Mouse (Mus musculus): Measurements from ENCODE around the gene Gne. TPM values are rescaled to one million over a fixed set of nuclear protein-coding genes. Genes with fewer than 3 reads are reported as not detected.
A peak's percentile ranks its signal among the peaks of the same experiment; 100 is the strongest.

The Gne gene
- polyA plus RNA-seq, 1 experiment from 2014 or later: 47.5 TPM

- Histone ChIP-seq H3K4me1 (ENCODE audit: insufficient read depth) (peaks cover 5% of the 10 kb centered on the region), H3K27ac (ENCODE audit: low read depth) (no peak overlapping the region), H3K9me3 (ENCODE audit: low read length) (no peaks in the 10 kb centered on the region), H3K9ac (replicated peaks) (no peak overlapping the region), H3K36me3 (replicated peaks; ENCODE audit: insufficient read depth, low read length) (no peaks in the 10 kb centered on the region), H3K4me3 (ENCODE audit: low read depth, low read length) (no peak overlapping the region), H3K4me2 (ENCODE audit: low read depth, low read length) (no peak overlapping the region), H3K27me3 (ENCODE audit: insufficient read depth, low read length) (0 out of 2 replicates have a peak, but pooled peaks cover 3% of the 10 kb centered on the region)
- 82% methylated on average over 7 of the region's 7 CpGs for WGBS (ENCODE audit: insufficient replicate concordance)
- TF ChIP-seq CTCF (IDR thresholded peaks at IDR 0.05; ENCODE audit: low read depth) (no peak), EP300 (IDR thresholded peaks at IDR 0.05; ENCODE audit: low read depth) (no peak)
- ATAC-seq (no peak), DNase-seq (no peak)
These were observed 26.8 kb upstream of the Gne start for GRCm38 (mm10) chr4:44110771-44111170.

- H3K4me3 ChIP-seq (ENCODE audit: low read depth, low read length): no peak overlapping the region
- H3K4me1 ChIP-seq (ENCODE audit: insufficient read depth): peaks cover 18% of the 10 kb centered on the region
- H3K27ac ChIP-seq (ENCODE audit: low read depth): no peak overlapping the region
- no peaks in the 10 kb centered on the region for H3K36me3 ChIP-seq (replicated peaks; ENCODE audit: insufficient read depth, low read length)
- ATAC-seq (no peak), DNase-seq (no peak)
- TF ChIP-seq CTCF (IDR thresholded peaks at IDR 0.05; ENCODE audit: low read depth): no peak
- no peak for TF ChIP-seq EP300 (IDR thresholded peaks at IDR 0.05; ENCODE audit: low read depth)
- no peak overlapping the region for H3K4me2 ChIP-seq (ENCODE audit: low read depth, low read length)
- H3K27me3 ChIP-seq (ENCODE audit: insufficient read depth, low read length): 0 out of 2 replicates have a peak, but pooled peaks cover 3% of the 10 kb centered on the region
- WGBS (ENCODE audit: insufficient replicate concordance): 86% methylated on average over 6 of the region's 6 CpGs
- no peaks in the 10 kb centered on the region for H3K9me3 ChIP-seq (ENCODE audit: low read length)
- no peak overlapping the region for H3K9ac ChIP-seq (replicated peaks)
These were observed 24.3 kb upstream of the Gne start for GRCm38 (mm10) chr4:44108297-44108696.

- Histone ChIP-seq H3K27ac (ENCODE audit: low read depth) (no peak overlapping the region), H3K9me3 (ENCODE audit: low read length) (no peaks in the 10 kb centered on the region), H3K4me3 (ENCODE audit: low read depth, low read length) (no peak overlapping the region), H3K36me3 (replicated peaks; ENCODE audit: insufficient read depth, low read length) (no peaks in the 10 kb centered on the region), H3K4me1 (ENCODE audit: insufficient read depth) (peaks cover 18% of the 10 kb centered on the region), H3K9ac (replicated peaks) (no peak overlapping the region), H3K27me3 (ENCODE audit: insufficient read depth, low read length) (0 out of 2 replicates have a peak, but pooled peaks cover 3% of the 10 kb centered on the region), H3K4me2 (ENCODE audit: low read depth, low read length) (no peak overlapping the region)
- 36% methylated on average over 6 of the region's 6 CpGs for WGBS (ENCODE audit: insufficient replicate concordance)
- DNase-seq: no peak
- TF ChIP-seq CTCF (IDR thresholded peaks at IDR 0.05; ENCODE audit: low read depth) (peak; percentile 15), EP300 (IDR thresholded peaks at IDR 0.05; ENCODE audit: low read depth) (no peak)
- ATAC-seq: no peak
These were observed 23.4 kb upstream of the Gne start for GRCm38 (mm10) chr4:44107339-44107738.

- no peaks in the 10 kb centered on the region for H3K36me3 ChIP-seq (replicated peaks; ENCODE audit: insufficient read depth, low read length)
- H3K9me3 ChIP-seq (ENCODE audit: low read length): no peaks in the 10 kb centered on the region
- peak overlapping the region; percentile 9; the same call in 1 of the 2 replicates for H3K27ac ChIP-seq (ENCODE audit: low read depth)
- no peak for TF ChIP-seq CTCF (IDR thresholded peaks at IDR 0.05; ENCODE audit: low read depth)
- TF ChIP-seq EP300 (IDR thresholded peaks at IDR 0.05; ENCODE audit: low read depth): no peak
- no peak overlapping the region for H3K4me3 ChIP-seq (ENCODE audit: low read depth, low read length)
- 14% methylated on average over 18 of the region's 18 CpGs for WGBS (ENCODE audit: insufficient replicate concordance)
- H3K9ac ChIP-seq (replicated peaks): no peak overlapping the region
- H3K4me1 ChIP-seq (ENCODE audit: insufficient read depth): peaks cover 18% of the 10 kb centered on the region
- no peak for ATAC-seq
- DNase-seq: peak; percentile 21
- H3K4me2 ChIP-seq (ENCODE audit: low read depth, low read length): peak overlapping the region; percentile 29
- 0 out of 2 replicates have a peak, but pooled peaks cover 3% of the 10 kb centered on the region for H3K27me3 ChIP-seq (ENCODE audit: insufficient read depth, low read length)
These were observed 22.4 kb upstream of the Gne start for GRCm38 (mm10) chr4:44106297-44106821.

GRCm38 (mm10) chr4:44104195-44104917 lies 20.4 kb upstream of the Gne start:
- Histone ChIP-seq H3K4me3 (ENCODE audit: low read depth, low read length) (no peak overlapping the region), H3K27me3 (ENCODE audit: insufficient read depth, low read length) (0 out of 2 replicates have a peak, but pooled peaks cover 3% of the 10 kb centered on the region), H3K4me2 (ENCODE audit: low read depth, low read length) (peak overlapping the region; percentile 22; the same call in 1 of the 2 replicates), H3K9ac (replicated peaks) (no peak overlapping the region), H3K9me3 (ENCODE audit: low read length) (no peaks in the 10 kb centered on the region), H3K36me3 (replicated peaks; ENCODE audit: insufficient read depth, low read length) (no peaks in the 10 kb centered on the region), H3K27ac (ENCODE audit: low read depth) (peak overlapping the region; percentile 69), H3K4me1 (ENCODE audit: insufficient read depth) (peaks cover 18% of the 10 kb centered on the region)
- ATAC-seq: peak; percentile 89
- TF ChIP-seq EP300 (IDR thresholded peaks at IDR 0.05; ENCODE audit: low read depth): peak; percentile 33; the same call in 1 of the 2 replicates
- no peak for TF ChIP-seq CTCF (IDR thresholded peaks at IDR 0.05; ENCODE audit: low read depth)
- 48% methylated on average over 8 of the region's 8 CpGs for WGBS (ENCODE audit: insufficient replicate concordance)
- DNase-seq: peak; percentile 40

GRCm38 (mm10) chr4:44103620-44104019 lies 19.6 kb upstream of the Gne start:
- H3K9ac ChIP-seq (replicated peaks): no peak overlapping the region
- peak overlapping the region; percentile 69 for H3K27ac ChIP-seq (ENCODE audit: low read depth)
- 0 out of 2 replicates have a peak, but pooled peaks cover 3% of the 10 kb centered on the region for H3K27me3 ChIP-seq (ENCODE audit: insufficient read depth, low read length)
- TF ChIP-seq CTCF (IDR thresholded peaks at IDR 0.05; ENCODE audit: low read depth) (no peak), EP300 (IDR thresholded peaks at IDR 0.05; ENCODE audit: low read depth) (peak; percentile 33; the same call in 1 of the 2 replicates)
- peak; percentile 86 for ATAC-seq
- DNase-seq: peak; percentile 55
- H3K9me3 ChIP-seq (ENCODE audit: low read length): no peaks in the 10 kb centered on the region
- 77% methylated on average over 8 of the region's 8 CpGs for WGBS (ENCODE audit: insufficient replicate concordance)
- no peaks in the 10 kb centered on the region for H3K36me3 ChIP-seq (replicated peaks; ENCODE audit: insufficient read depth, low read length)
- no peak overlapping the region for H3K4me3 ChIP-seq (ENCODE audit: low read depth, low read length)
- H3K4me2 ChIP-seq (ENCODE audit: low read depth, low read length): 0 out of 2 replicates have a peak overlapping the region, but pooled peaks have one; percentile 22
- peaks cover 18% of the 10 kb centered on the region for H3K4me1 ChIP-seq (ENCODE audit: insufficient read depth)

Measured in liver, postnatal 0 days (tissue).